8 mouse cellular contexts compared by ENCODE assay signal in the genomic region with DNA sequence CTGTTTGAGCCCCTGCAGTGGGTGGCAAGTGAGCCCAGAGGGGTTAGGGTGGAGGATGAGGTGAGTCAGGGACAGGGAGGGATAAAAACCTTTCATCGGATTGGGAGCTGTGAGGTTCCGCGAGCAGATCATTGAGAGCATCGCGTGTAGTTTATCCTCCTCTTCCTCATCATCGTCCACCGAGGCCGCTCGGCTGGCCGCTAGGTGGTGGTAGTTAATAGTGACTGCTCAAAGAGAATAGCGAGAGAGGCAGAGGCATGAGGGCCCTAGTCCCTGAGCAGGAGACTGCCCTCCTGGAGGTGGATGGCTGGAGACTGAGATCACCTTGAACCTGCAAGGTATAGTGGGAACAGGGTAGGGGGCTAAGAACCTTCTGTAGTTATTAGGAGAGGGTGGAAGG. TPM values are rescaled to one million over a fixed set of nuclear protein-coding genes. Genes with fewer than 3 reads are reported as not detected.
DNase-seq lines count a peak whose midpoint lies in the region; ATAC-seq and TF ChIP-seq lines count a peak whose summit lies in the region.
"Had no signal": no experiment of that assay in that cellular context is flagged by ENCODE, and none has a peak within 500 bp of the region (broad histone marks: within the 10 kb centered on the region; RNA-seq: fewer than 3 reads in every experiment).

No protein-coding gene starts in this region.

- TF ChIP-seq POLR2A in cortical plate, adult 2 months (IDR thresholded peaks at IDR 0.05; ENCODE audit: extremely low read depth, insufficient read depth, low read length), result no peak
- no peak for TF ChIP-seq POLR2A in embryonic fibroblast, embryonic 13.5 days (IDR thresholded peaks at IDR 0.05; ENCODE audit: low read depth, low read length)

- peaks cover under 1% of the 10 kb centered on the region; the same call in 1 of the 2 replicates for H3K4me1 ChIP-seq in hindbrain, embryonic 13.5 days (replicated peaks)
- H3K4me1 ChIP-seq in hindbrain, embryonic 14.5 days (replicated peaks; ENCODE audit: control insufficient read depth, insufficient read depth, low read length), result no peaks in the 10 kb centered on the region
- H3K4me1 ChIP-seq in cortical plate, adult 2 months (ENCODE audit: control insufficient read depth, insufficient read depth, low read length), result peaks cover 2% of the 10 kb centered on the region
- H3K4me1 ChIP-seq in embryonic fibroblast, embryonic 13.5 days (ENCODE audit: control insufficient read depth, insufficient read depth, low read length), result peaks cover 4% of the 10 kb centered on the region; the same call in 1 of the 2 replicates
- H3K4me1 ChIP-seq: neural tube, embryonic 13.5 days had no signal

- H3K4me3 ChIP-seq in hindbrain, embryonic 13.5 days, result no peak overlapping the region
- no peak overlapping the region for H3K4me3 ChIP-seq in hindbrain, embryonic 14.5 days (replicated peaks; ENCODE audit: low read length)
- no peak overlapping the region for H3K4me3 ChIP-seq in cortical plate, adult 2 months (ENCODE audit: insufficient read depth, low read length)
- no peak overlapping the region for H3K4me3 ChIP-seq in embryonic fibroblast, embryonic 13.5 days (ENCODE audit: insufficient read depth, low read length)
- H3K4me3 ChIP-seq: neural tube, embryonic 13.5 days had no signal

- no peak overlapping the region for H3K27ac ChIP-seq in hindbrain, embryonic 13.5 days
- no peak overlapping the region for H3K27ac ChIP-seq in hindbrain, embryonic 14.5 days
- no peak overlapping the region for H3K27ac ChIP-seq in cortical plate, adult 2 months (ENCODE audit: insufficient read depth, low read length)
- no peak overlapping the region for H3K27ac ChIP-seq in embryonic fibroblast, embryonic 13.5 days (ENCODE audit: insufficient read depth, low read length)
- H3K27ac ChIP-seq: neural tube, embryonic 13.5 days had no signal

- 16% methylated on average over 11 of the region's 11 CpGs for WGBS in hindbrain, embryonic 13.5 days
- WGBS in hindbrain, embryonic 14.5 days, result 32% methylated on average over 11 of the region's 11 CpGs

- ATAC-seq in hindbrain, embryonic 13.5 days (ENCODE audit: low FRiP score), result no peak
- no peak for ATAC-seq in hindbrain, embryonic 14.5 days (ENCODE audit: low FRiP score)

- no peak overlapping the region for H3K4me2 ChIP-seq in hindbrain, embryonic 13.5 days
- no peak overlapping the region for H3K4me2 ChIP-seq in hindbrain, embryonic 14.5 days (replicated peaks)
- H3K4me2 ChIP-seq: neural tube, embryonic 13.5 days had no signal

- no peaks in the 10 kb centered on the region for H3K9me3 ChIP-seq in hindbrain, embryonic 13.5 days
- H3K9me3 ChIP-seq in hindbrain, embryonic 14.5 days (ENCODE audit: control insufficient read depth, low read length), result no peaks in the 10 kb centered on the region
- H3K9me3 ChIP-seq: neural tube, embryonic 13.5 days had no signal

- no peaks in the 10 kb centered on the region for H3K27me3 ChIP-seq in hindbrain, embryonic 13.5 days
- no peaks in the 10 kb centered on the region for H3K27me3 ChIP-seq in hindbrain, embryonic 14.5 days (ENCODE audit: control insufficient read depth, insufficient read depth, low read length)
- H3K27me3 ChIP-seq: neural tube, embryonic 13.5 days had no signal

- peaks cover 85% of the 10 kb centered on the region for H3K36me3 ChIP-seq in hindbrain, embryonic 13.5 days
- peaks cover 89% of the 10 kb centered on the region for H3K36me3 ChIP-seq in hindbrain, embryonic 14.5 days (replicated peaks; ENCODE audit: control insufficient read depth, insufficient read depth)

- DNase-seq in hindbrain, embryonic 14.5 days (ENCODE audit: low spot score), result no peak
- peak; percentile 50 for DNase-seq in lung, postnatal 10 days
- no peak for DNase-seq in frontal cortex, postnatal 10 days (ENCODE audit: low spot score in 2 of 2)
- no peak for DNase-seq in urinary bladder, postnatal 4 days (ENCODE audit: low spot score in 2 of 2)

- H3K9ac ChIP-seq in hindbrain, embryonic 13.5 days, result 0 out of 2 replicates have a peak overlapping the region, but pooled peaks have one; percentile 8
- H3K9ac ChIP-seq in hindbrain, embryonic 14.5 days, result no peak overlapping the region
- H3K9ac ChIP-seq: neural tube, embryonic 13.5 days had no signal

- TF ChIP-seq CTCF in cortical plate, adult 2 months (IDR thresholded peaks at IDR 0.05; ENCODE audit: extremely low read depth, insufficient read depth, low read length), result peak; percentile 40
- TF ChIP-seq CTCF in embryonic fibroblast, embryonic 13.5 days (IDR thresholded peaks at IDR 0.05; ENCODE audit: borderline replicate concordance, insufficient read depth, low read length), result peak; percentile 55; the same call in 1 of the 2 replicates

RNA-seq across cellular contexts. Expression of a gene that starts 32.8 kb away (rescaled TPM):
- polyA plus RNA-seq in hindbrain, embryonic 13.5 days (2015; fragmentation: Nextera tagmentation; extraction: Ambion mirVana), result 9.0 and 9.1 TPM in 2 replicates
- 8.3 and 8.8 TPM in 2 replicates for polyA plus RNA-seq in hindbrain, embryonic 14.5 days (2014; fragmentation: Nextera tagmentation; extraction: Ambion mirVana)
- 19.9 and 22.1 TPM in 2 replicates for polyA plus RNA-seq in cortical plate, adult 2 months (2012; rRNA removed)
- polyA plus RNA-seq in embryonic fibroblast, embryonic 13.5 days (2011; ENCODE audit: insufficient read length, low read depth, missing spikeins), result 10.9 and 14.4 TPM in 2 replicates

RNA-seq across cellular contexts. Expression of a gene that starts 33.4 kb away (rescaled TPM):
- 17.8 and 19.1 TPM in 2 replicates for polyA plus RNA-seq in hindbrain, embryonic 13.5 days (2015; fragmentation: Nextera tagmentation; extraction: Ambion mirVana)
- polyA plus RNA-seq in hindbrain, embryonic 14.5 days (2014; fragmentation: Nextera tagmentation; extraction: Ambion mirVana), result 23.7 and 28.9 TPM in 2 replicates
- polyA plus RNA-seq in cortical plate, adult 2 months (2012; rRNA removed), result 82.7 and 91.9 TPM in 2 replicates
- 11.4 and 15.5 TPM in 2 replicates for polyA plus RNA-seq in embryonic fibroblast, embryonic 13.5 days (2011; ENCODE audit: insufficient read length, low read depth, missing spikeins)

RNA-seq across cellular contexts. Expression of a gene that starts 34.4 kb away (rescaled TPM):
- 29.4 and 29.6 TPM in 2 replicates for polyA plus RNA-seq in hindbrain, embryonic 13.5 days (2015; fragmentation: Nextera tagmentation; extraction: Ambion mirVana)
- polyA plus RNA-seq in hindbrain, embryonic 14.5 days (2014; fragmentation: Nextera tagmentation; extraction: Ambion mirVana), result 32.1 and 33.1 TPM in 2 replicates
- 18.1 and 19.0 TPM in 2 replicates for polyA plus RNA-seq in cortical plate, adult 2 months (2012; rRNA removed)
- 64.3 and 65.8 TPM in 2 replicates for polyA plus RNA-seq in embryonic fibroblast, embryonic 13.5 days (2011; ENCODE audit: insufficient read length, low read depth, missing spikeins)
